Mouse (Mus musculus) natural killer cell, adult 2 months (primary cell): ENCODE results near the gene Gm32717.
"Not testable (repeated sequence)": the region's sequence is repeated elsewhere in the genome, so short reads cannot be mapped to it uniquely, and the experiment has no call there.

Experiments used
- DNase-seq, 2 experiments: peaks; one replicate each; pipeline ENCODE4 v3.0.0; 2022; ENCODE audit warnings: low spot score in 2 of 2

The Gm32717 gene

GRCm38 (mm10) chr10:118240680-118241079 is at the start of gene Gm32717:
Gene Gm32717 (minus strand): TSS chr10:118240780.
- not testable (repeated sequence) for DNase-seq

GRCm38 (mm10) chr10:118283016-118283415 is 42.4 kb upstream of the Gm32717 start:
- not testable (repeated sequence) for DNase-seq

- DNase-seq, result not testable (repeated sequence)
Measured at GRCm38 (mm10) chr10:118282565-118282964, 42.0 kb upstream of the Gm32717 start.

- not testable (repeated sequence) for DNase-seq
Measured at GRCm38 (mm10) chr10:118278069-118278468, 37.5 kb upstream of the Gm32717 start.

GRCm38 (mm10) chr10:118271416-118271815 is 30.8 kb upstream of the Gm32717 start:
- DNase-seq, result not testable (repeated sequence)

- DNase-seq, result not testable (repeated sequence)
Measured at GRCm38 (mm10) chr10:118268812-118269211, 28.2 kb upstream of the Gm32717 start.

GRCm38 (mm10) chr10:118258388-118258787 is 17.8 kb upstream of the Gm32717 start, which contains the start of gene Gm32802:
Gene Gm32802 (plus strand): TSS chr10:118258688.
- DNase-seq, result not testable (repeated sequence)

GRCm38 (mm10) chr10:118250852-118251295 is 10.3 kb upstream of the Gm32717 start:
- DNase-seq, result no peak

- not testable (repeated sequence) for DNase-seq
Measured at GRCm38 (mm10) chr10:118249006-118249595, 8.5 kb upstream of the Gm32717 start.

GRCm38 (mm10) chr10:118232607-118233006 is 8.0 kb downstream of the Gm32717 start:
- DNase-seq, result not testable (repeated sequence)

GRCm38 (mm10) chr10:118227629-118228028 is 13.0 kb downstream of the Gm32717 start:
- DNase-seq, result not testable (repeated sequence)

GRCm38 (mm10) chr10:118215719-118216393 is 24.7 kb downstream of the Gm32717 start:
- not testable (repeated sequence) for DNase-seq

GRCm38 (mm10) chr10:118204642-118205041 is 35.9 kb downstream of the Gm32717 start, which contains the start of gene Il22:
Gene Il22 (plus strand): TSS chr10:118204942.
- DNase-seq, result no peak

GRCm38 (mm10) chr10:118195150-118195549 is 45.4 kb downstream of the Gm32717 start:
- peak in 1 of 2 experiments; percentile 5 for DNase-seq
